Mouse (Mus musculus): ENCODE data around the gene Stk39.

The Stk39 gene

DNA sequence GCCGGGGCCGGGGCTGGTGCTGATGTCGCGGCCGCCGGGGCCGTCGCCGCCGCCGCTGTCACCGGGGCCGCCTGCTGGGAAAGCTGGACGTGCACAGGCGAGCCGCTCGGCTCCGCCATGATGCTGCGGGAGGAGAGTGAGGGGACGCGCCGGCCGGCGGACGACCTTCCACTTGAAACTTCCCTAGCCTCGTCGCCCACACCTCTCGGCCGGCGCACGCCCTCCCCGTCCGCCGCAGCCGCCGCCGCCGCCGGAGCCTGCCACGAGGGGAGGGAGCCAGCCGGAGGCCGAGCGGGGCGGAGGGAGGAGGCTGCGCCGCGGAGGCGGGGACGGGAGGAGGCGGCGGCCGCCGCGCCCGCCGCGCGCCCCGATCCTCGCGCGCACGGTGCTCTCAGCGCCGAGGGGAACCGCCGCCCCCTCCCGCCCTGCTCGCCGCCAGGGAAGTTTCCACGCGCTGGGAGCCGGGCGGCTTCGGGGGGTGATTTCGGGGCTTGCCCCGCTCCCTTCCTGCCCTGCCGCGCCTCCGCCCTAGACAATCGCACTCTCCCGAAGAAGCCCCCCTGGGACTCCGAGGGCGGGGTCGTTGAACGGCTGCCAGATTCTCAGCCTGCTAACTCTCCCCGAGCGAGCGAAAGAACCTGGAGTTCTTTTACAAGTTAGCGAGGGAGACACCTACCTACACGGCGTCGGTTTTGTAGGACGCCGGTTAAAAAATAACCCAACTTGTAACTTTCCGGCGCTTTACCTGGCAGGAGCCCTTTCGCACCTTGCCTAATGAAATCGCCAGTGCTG lies at the start of gene Stk39:
Gene Stk39, minus strand, starts transcription at position 510 of the 792 bp plus-strand sequence.
- DNase-seq, result peak; percentile 13 to 30

DNA sequence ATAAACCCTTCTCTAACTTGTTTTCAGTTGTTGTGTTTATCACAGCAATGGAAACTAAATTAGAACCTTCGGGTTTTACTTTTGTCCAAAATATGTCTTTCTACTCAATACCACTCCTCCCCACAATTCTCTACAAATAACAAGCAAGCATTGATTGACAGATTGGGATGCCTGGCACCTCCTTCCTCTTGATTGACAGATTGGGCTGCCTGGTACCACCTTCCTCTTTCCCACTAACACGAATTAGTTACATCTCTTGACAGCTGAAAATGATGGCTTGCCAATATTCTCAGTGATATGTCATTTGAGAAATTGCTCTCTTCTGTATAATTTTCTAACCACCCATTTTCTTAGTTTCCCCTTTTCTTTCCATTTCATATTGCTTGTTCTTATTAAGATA lies 43.3 kb upstream of the Stk39 start:
- DNase-seq, result no peak

DNA sequence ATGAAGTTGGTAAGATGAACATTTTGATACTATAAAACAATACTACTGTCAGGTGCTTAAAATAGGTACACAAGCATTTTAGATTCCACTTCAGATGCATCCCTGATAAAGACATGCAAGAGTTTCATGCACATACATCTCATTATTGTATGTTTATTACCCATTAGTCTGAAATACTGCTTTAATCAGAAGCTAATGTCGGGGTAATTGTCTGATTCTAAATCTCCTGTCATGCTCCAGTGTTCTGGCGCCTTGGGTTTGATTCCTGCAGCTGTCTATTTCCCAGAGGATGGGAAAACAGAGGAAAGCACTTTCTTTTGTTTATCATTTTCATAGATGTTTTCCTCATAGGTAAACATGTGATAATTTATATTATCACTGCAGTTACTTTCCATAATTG lies 31.1 kb upstream of the Stk39 start:
- no peak for DNase-seq

DNA sequence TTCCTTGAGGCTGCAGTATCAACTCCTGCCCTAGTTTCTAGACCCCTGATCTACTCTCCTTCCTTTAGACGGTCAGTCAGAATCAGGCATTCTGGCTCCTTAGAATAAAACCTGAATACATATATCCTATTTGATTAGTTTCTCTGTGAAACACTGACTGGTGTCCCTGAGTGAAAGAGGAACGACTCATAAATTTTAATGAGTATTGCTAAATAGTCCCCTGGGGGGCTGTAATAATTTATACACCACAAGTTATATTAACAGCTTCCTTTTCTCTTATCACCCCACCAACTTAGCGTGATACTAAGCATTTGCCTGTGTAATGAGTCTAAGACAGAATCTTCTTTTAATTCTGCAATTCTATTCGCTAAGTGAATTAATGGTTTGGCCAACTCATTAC lies 30.7 kb upstream of the Stk39 start:
- no peak for DNase-seq

DNA sequence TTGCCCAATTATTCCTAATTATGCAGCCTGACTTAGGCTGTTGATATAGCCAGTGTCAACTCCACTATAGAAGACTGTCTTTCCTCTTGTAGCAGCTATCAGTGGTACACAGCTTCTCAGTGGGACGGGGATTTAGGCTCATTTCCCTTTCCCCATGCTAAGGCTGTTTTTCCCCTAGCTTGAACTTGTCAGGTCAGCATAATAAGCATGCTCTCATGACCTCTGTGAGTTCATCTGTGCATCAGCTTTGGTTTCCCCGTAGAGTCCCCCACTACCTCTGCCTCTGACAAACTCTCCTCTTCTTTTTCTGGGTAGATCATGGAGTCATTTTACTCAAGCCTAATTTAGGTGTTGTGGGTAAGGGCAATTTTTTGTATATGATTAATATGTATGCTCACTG lies 30.2 kb upstream of the Stk39 start:
- no peak for DNase-seq

GRCm38 (mm10) chr2:68486275-68486674 lies 14.2 kb upstream of the Stk39 start:
- DNase-seq, result no peak

- no peak for DNase-seq
Observed at GRCm38 (mm10) chr2:68485141-68485540, 13.1 kb upstream of the Stk39 start.

DNA sequence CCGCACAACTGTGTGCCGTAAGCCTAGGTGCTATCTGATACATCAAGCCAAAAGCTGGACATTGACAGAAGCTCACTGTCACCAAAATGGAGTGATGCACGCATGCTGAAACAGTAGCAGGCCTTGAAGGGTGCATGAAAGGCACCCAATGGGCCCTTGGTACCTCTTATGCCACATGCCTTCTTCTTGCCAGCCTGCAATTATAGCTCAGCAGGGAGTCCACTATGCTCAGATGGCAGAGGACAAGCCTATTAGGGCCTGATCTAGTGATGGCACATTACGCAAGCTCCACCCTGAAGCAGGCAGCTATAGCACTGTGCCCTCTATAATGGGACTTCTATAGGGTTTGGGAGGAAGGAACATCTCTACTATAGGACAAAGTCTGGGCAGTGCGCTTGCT lies 10.8 kb upstream of the Stk39 start:
- no peak for DNase-seq

- DNase-seq, result no peak
Observed at GRCm38 (mm10) chr2:68479823-68480222, 7.8 kb upstream of the Stk39 start.

DNA sequence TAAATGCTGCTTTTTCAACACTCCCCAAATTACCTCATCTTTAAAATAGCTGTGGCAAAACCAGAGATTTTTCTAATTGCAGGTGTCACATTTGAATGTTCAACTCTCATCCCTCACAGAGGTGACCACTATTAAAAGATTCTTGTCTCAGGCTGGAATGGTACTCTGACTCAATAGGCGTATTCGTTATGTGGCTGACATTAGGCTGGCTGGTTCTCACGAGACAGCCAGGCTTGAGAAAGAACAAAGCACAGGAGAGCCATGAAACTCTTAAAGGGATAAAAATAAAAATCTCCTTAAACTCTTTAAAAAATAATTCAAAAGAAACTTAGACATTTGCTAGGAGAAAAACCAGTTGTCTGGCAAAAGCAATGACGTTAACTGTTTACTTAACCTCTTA lies 853 bp upstream of the Stk39 start:
- DNase-seq, result no peak

DNA sequence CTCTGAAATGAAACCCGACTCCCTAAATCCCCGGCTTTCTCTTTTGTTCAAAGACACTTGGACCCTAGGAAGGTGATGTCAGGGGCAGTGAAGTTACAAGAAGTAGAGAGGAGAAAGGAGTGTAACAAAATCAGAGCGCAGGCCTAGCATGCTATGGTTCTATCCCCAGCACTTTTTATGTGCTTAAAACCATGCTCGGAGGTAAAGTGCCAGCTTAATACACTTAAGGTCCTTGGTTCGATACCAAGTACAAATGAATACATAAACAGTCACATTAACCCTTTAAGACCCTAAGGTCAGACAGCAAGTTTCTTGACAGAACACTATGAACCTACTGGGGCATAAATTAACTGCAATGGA lies 463 bp upstream of the Stk39 start:
- no peak for DNase-seq

- peak; percentile 3 to 5 for DNase-seq
Observed at GRCm38 (mm10) chr2:68470891-68471758, 943 bp downstream of the Stk39 start.

DNA sequence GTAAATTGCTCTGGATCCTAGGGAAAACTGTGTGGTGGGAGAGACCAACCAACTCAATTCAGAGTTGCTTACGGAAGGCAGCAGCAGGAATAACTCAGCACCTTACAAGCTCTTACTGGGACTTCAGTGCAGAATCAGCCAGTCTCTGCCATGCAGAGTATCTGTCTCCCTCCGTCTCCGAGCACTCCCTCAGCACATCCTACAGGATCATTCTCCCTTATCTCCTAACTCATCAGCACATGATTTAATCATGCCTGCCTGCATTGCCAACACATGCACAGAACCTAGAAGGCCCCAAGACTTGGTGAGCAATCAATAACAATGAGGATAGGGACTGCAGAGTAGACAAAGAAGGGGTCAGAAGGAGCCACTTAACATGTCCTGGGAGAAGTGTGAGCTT lies 2.6 kb downstream of the Stk39 start:
- DNase-seq, result no peak

GRCm38 (mm10) chr2:68468698-68469097 lies 3.4 kb downstream of the Stk39 start:
- DNase-seq, result no peak

DNA sequence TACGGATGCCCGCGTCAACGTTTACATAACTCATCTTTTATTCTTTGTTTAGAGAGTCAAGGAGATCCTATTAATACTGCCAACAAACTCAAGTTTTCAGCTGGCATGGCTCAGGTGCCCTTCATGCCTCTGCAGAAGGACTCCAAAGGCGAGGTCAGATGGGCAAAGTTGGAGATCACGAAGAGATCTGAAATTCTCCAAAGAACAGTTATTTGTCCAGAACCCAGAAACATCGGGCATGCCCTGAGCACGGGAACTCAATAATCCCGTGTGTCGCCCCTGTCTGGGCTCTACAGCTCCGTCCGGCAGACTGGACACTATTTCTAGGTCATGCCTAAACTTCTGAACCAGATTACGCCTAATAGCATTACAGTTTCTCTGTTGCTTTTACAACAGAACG lies 3.8 kb downstream of the Stk39 start:
- DNase-seq, result no peak

DNA sequence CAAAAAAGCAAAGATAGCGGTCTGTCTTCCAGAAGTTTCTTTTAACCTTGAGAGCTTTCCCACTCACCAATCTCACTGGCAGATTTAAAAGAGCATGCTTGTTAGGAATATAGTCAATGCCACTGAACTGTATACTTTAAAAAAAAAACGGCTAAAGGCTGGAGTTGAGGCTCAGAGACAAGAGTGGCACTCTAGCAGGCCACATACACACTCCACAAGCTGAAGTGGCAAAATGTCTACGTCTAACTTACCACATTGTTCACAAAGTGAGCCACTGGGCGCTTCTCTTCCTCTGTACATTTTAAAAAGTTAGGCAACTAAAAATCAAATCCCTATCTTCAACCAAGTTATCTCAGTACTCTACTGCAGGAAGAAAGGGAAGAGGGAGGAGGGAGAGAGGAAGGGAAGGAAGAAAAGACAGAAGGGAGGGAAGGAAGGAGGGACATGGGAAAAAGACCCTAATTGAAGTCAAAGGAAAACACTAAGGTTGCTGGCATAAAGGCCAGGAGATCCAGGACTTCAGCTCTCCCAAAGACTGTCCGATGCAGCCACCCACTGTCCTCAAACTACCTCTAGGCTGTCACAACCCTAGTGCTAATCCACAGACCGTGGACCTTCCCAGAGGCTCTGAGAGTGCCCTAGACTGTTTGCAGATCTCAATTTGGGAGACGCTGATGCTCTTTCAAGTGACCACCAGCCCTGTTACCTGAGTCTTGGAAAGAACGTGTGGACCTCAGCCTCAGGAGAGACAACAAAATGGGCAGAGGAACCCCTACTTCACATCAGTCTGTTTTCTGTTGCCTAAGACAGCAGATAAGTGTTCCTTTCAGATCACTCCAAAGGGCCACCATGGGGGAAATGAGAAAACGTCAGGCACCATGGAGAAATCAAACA lies 4.7 kb downstream of the Stk39 start:
- no peak for DNase-seq

DNA sequence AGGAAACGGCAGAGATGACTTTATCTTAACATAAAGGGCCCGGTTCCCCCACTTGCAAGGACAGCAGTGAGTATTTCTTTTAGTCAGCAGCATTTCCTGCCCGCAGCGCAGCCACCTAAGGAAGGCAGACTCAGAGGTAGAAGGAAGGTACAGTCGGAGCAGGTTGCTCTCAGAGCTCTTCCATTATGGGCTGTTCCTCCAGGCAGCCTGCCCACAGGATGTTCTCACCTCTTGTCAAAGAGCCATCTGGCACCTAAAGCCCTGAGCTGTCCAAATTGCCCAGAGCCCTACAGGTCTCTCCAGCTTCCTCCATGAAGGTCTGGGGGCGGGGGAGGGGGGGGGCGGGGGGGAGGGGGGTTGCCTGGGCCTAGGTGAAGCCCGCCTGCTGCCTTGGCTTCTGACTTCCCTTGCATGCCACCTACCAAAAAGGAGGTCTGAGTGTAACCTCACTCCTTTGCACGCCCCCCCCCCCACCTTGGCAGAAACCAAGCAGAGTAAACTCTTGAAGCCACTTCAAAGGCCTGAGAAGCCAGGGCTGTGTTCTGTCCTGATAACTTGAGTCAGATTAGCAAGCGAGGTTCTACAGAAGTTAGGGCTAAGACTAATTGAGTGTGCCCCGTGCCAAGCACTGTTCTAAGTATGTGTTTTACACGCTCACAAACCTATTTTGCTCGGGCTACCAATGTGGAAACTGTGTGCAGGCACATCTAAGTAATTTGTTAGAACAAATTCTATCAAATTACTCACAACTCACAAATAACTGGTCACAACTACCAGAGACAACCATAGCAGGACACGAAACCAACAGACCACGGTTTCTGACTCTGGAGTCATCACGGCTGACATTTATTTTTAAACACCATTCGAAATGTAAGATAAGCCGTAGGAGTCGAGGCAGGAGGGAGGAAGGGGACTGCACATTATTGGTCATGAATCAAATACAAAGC lies 5.7 kb downstream of the Stk39 start:
- no peak for DNase-seq

DNA sequence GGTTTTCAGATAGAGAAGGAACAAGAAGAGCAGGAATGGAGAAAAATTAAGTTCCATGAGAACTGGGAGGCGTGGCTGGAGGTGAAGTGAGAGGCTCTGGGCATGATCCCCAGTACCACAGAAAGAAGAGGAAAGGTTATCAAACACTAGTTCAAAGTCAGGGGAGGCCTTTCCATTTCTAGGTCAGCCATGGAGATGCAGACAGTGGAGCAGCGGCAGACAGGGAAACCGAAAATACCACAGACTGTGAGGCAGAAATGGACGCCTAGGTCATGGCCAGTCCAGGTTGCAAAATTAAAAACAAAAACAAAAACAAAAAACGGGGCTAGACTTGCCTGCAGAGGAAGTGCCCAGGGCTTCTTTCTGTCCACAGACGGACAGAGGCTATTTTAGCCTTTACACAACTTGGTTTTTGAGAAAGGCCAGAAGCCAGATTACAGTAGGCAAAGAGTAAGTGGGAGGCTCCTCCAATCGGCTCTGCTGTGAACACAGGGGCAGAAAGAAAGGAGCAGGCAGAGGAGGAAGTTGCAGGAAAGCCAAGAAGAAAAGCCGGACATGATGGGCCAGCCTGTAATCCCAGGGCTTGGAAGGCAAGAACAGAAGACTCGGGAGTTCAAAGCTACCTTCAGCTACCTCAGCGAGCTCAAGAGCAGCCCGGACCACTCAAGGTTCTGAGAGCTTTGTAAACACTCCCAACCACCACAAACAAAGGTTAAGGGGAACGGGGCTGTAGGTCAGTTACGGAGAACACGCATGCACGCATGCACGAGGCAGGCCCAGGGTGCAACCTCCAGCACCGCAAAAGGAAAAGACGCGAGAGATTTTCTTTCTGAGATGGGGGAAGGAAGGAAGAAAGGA lies 6.6 kb downstream of the Stk39 start:
- DNase-seq, result no peak

DNA sequence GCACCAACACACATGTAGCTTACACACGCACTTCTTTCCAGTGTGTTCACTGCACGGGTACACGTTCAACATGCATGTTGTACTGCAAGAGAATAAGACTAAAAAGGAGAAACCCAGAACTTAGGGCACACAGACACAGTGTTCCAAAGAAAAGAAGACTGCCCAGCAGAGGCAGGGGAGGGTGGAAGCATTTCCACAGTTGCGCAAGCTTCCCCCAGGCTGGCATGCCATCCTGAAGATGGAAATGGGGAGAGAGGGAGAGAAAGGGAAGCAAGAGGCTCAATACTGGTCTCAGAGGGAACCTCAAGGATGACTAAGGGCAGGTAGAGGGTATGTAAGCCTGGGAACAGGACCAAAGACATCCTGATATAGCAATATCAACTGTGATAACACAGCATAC lies 7.6 kb downstream of the Stk39 start:
- DNase-seq, result no peak

- DNase-seq, result no peak
Observed at GRCm38 (mm10) chr2:68463801-68464200, 8.3 kb downstream of the Stk39 start.

- no peak for DNase-seq
Observed at GRCm38 (mm10) chr2:68458115-68458514, 14.0 kb downstream of the Stk39 start.
